Mouse (Mus musculus) liver, embryonic 18 days (tissue): ENCODE results near the gene Eloa. TPM values are rescaled to one million over a fixed set of nuclear protein-coding genes. Genes with fewer than 3 reads are reported as not detected.

Source experiments
- polyA plus RNA-seq: library from polyadenylated mRNA; depleted of rRNA; stranded (reverse); fragments of >200 nt; gene quantifications from 2 replicates; pipeline ENCODE4 v1.2.3, GENCODE M21; 2012; rRNA removed

The Eloa gene
- 13.6 and 13.7 TPM in 2 replicates for polyA plus RNA-seq

DNA sequence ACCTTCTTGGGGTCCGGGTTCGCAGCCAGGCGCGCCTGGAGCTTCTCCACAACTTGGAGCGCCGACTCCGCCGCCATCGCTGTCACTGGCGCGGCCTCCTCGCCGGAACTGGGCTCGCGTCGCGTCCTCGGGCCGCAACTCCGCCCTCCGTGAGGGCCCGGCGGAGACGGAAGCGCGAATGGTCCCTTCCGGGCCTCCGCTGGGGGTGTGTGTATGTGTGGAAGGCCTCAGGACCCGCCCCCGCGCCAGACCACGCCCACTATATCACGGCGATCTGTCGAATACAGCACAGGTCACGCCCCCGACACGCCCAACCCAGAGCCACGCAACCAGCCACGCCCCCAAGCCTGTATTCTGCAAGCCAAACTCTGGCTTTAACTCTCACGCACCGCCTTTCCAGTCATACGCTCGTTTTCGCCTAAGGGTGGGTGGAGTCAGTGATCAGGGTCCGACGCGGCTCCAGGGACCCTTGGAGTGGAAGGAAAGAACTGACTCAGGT is at the start of gene Eloa:
TSS of gene Eloa (minus strand) at position 215 of the 499 bp plus-strand sequence.

GRCm38 (mm10) chr4:136053247-136053596 is 31.7 kb upstream of the Eloa start, which contains the start of gene Rpl11:
Gene Rpl11 (minus strand): TSS chr4:136053428.

GRCm38 (mm10) chr4:135986943-135987710 is 34.4 kb downstream of the Eloa start, which contains the start of gene Pithd1:
Gene Pithd1 (minus strand): TSS chr4:135987264.

GRCm38 (mm10) chr4:135972556-135972906 is 49.0 kb downstream of the Eloa start, which contains the start of gene Lypla2:
Gene Lypla2 (minus strand): TSS chr4:135972626.

GRCm38 (mm10) chr4:135963457-135964193 is 57.9 kb downstream of the Eloa start, which contains the start of gene Gale:
Gene Gale (plus strand): TSS chr4:135963727.

Other genes starting within 250 kb of the Eloa start
- gene Srsf10, start 166.0 kb downstream of the Eloa start, polyA plus RNA-seq: 32.0 and 34.0 TPM in 2 replicates
- 40.2 and 46.2 TPM in 2 replicates for gene Pnrc2, start 147.9 kb downstream of the Eloa start, polyA plus RNA-seq
- gene Cnr2, start 126.4 kb downstream of the Eloa start, polyA plus RNA-seq: 2.7 and 2.9 TPM in 2 replicates
- 17.5 and 18.3 TPM in 2 replicates for gene Fuca1, start 101.0 kb downstream of the Eloa start, polyA plus RNA-seq
- gene Hmgcl, start 75.3 kb downstream of the Eloa start, polyA plus RNA-seq: 126 and 136 TPM in 2 replicates
- gene Gale, start 58.0 kb downstream of the Eloa start, polyA plus RNA-seq: 57.7 and 89.2 TPM in 2 replicates
- 31.4 and 33.0 TPM in 2 replicates for gene Lypla2, start 49.1 kb downstream of the Eloa start, polyA plus RNA-seq
- 27.8 and 29.6 TPM in 2 replicates for gene Pithd1, start 34.5 kb downstream of the Eloa start, polyA plus RNA-seq
- gene Rpl11, start 31.7 kb upstream of the Eloa start, polyA plus RNA-seq: 658 and 692 TPM in 2 replicates
- gene Id3, start 121.7 kb upstream of the Eloa start, polyA plus RNA-seq: 39.5 and 41.9 TPM in 2 replicates
- 24.2 TPM in 2 replicates for gene E2f2, start 150.6 kb upstream of the Eloa start, polyA plus RNA-seq
- gene Asap3, start 184.6 kb upstream of the Eloa start, polyA plus RNA-seq: 6.4 and 6.5 TPM in 2 replicates
- gene Tcea3, start 226.0 kb upstream of the Eloa start, polyA plus RNA-seq: 9.8 and 10.9 TPM in 2 replicates